Mouse (Mus musculus) kidney, embryonic 14.5 days (tissue): ENCODE results near the gene Myo1d. TPM values are rescaled to one million over a fixed set of nuclear protein-coding genes. Genes with fewer than 3 reads are reported as not detected.

Experiments
- ATAC-seq: fragments of 200-750 bp; cut with Nextera tagmentation; 2 replicates; pipeline ENCODE4 v1.8.0; 2017; ENCODE audit warnings: moderate number of reproducible peaks, mild to moderate bottlenecking, moderate TSS enrichment, moderate library complexity; ENCODE audit not compliant: low FRiP score, low TSS enrichment
- H3K27ac ChIP-seq: fragments of 300-500 bp; sonication (generic); 2 replicates; pipeline ENCODE4 v1.5.1; 2014; ENCODE audit warnings: low read depth, mild to moderate bottlenecking, low read length, moderate library complexity, mixed read lengths
- H3K27me3 ChIP-seq: fragments of 300-500 bp; sonication (generic); 2 replicates; pipeline ENCODE4 v1.6.1; 2014; ENCODE audit warnings: mild to moderate bottlenecking, low read length; ENCODE audit not compliant: control insufficient read depth, insufficient read depth
- H3K36me3 ChIP-seq: fragments of 300-500 bp; sonication (generic); 2 replicates; pipeline ENCODE4 v1.6.1; 2014; ENCODE audit warnings: low read length, mixed read lengths; ENCODE audit not compliant: control insufficient read depth, insufficient read depth
- H3K4me1 ChIP-seq: fragments of 300-500 bp; sonication (generic); 2 replicates; pipeline ENCODE4 v1.6.1; 2014; ENCODE audit warnings: low read length, mixed read lengths; ENCODE audit not compliant: control insufficient read depth, insufficient read depth
- H3K4me2 ChIP-seq: fragments of 300-500 bp; sonication (generic); replicated peaks from 2 replicates; pipeline ENCODE4 v1.6.1; 2014; ENCODE audit warnings: low read depth, mild to moderate bottlenecking, low read length
- H3K4me3 ChIP-seq: fragments of 300-500 bp; sonication (generic); 2 replicates; pipeline ENCODE4 v1.5.1; 2014; ENCODE audit warnings: mild to moderate bottlenecking, low read length
- H3K9ac ChIP-seq: fragments of 300-500 bp; sonication (generic); 2 replicates; pipeline ENCODE4 v1.6.1; 2014; ENCODE audit warnings: low read depth, mild to moderate bottlenecking, low read length, moderate library complexity
- H3K9me3 ChIP-seq: fragments of 300-500 bp; sonication (generic); 2 replicates; pipeline ENCODE4 v1.6.1; 2016; ENCODE audit warnings: low read length; ENCODE audit not compliant: control insufficient read depth
- WGBS: fragments of 180-500 bp; shearing (Covaris S2); extraction: QIAGEN DNeasy Blood & Tissue Kit; methylation state at CpG from one replicate; pipeline ENCODE4 v1.1.7; 2014; 5-methylcytosine and 5-hydroxymethylcytosine counted together
- polyA plus RNA-seq: library from polyadenylated mRNA; unstranded; fragments of >200 nt; fragmentation: Nextera tagmentation; extraction: Ambion mirVana; gene quantifications from 2 replicates; pipeline ENCODE4 v1.2.1, GENCODE M21; 2014

Myo1d gene
- polyA plus RNA-seq, 1 experiment from 2014 or later: 16.0 TPM

- WGBS: 36% methylated on average over 1 of the region's 1 CpGs
These were observed 60.8 kb downstream of the Myo1d start for GRCm38 (mm10) chr11:80719014-80719413.

DNA sequence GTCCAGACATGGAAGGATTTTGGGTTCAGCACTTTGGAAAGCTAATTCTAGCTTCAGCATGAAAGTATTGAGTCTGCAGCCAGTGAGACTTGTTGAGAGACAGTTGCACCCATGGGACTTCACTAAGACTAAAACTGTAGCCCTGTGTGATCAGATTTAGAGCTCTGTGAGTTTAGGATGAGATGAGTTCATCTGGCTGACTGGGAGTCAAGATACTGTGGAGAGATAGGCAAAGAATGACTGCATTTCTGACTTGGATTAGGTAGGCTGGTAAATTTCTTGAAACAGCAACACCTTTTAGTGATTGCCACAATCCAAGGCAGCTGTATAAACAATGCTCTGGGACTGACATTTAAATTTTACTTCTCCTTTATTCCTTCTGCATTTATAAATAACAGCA lies 61.8 kb downstream of the Myo1d start:
- Histone ChIP-seq H3K9me3 (no peaks in the 10 kb centered on the region), H3K27ac (no peak overlapping the region), H3K9ac (no peak overlapping the region), H3K4me3 (no peak overlapping the region), H3K36me3 (no peaks in the 10 kb centered on the region), H3K4me1 (no peaks in the 10 kb centered on the region), H3K4me2 (no peak overlapping the region), H3K27me3 (no peaks in the 10 kb centered on the region)
- no peak for ATAC-seq

More at GRCm38 (mm10) chr11:80719014-80719413, 60.8 kb downstream of the Myo1d start:
- H3K4me2 ChIP-seq: no peak overlapping the region
- H3K27ac ChIP-seq: no peak overlapping the region
- no peaks in the 10 kb centered on the region for H3K27me3 ChIP-seq
- no peak overlapping the region for H3K9ac ChIP-seq
- H3K36me3 ChIP-seq: no peaks in the 10 kb centered on the region
- no peak overlapping the region for H3K4me3 ChIP-seq
- no peaks in the 10 kb centered on the region for H3K9me3 ChIP-seq
- ATAC-seq: no peak
- H3K4me1 ChIP-seq: no peaks in the 10 kb centered on the region

- H3K27me3 ChIP-seq: no peaks in the 10 kb centered on the region
- no peak overlapping the region for H3K9ac ChIP-seq
- H3K9me3 ChIP-seq: no peaks in the 10 kb centered on the region
- no peak for ATAC-seq
- H3K4me3 ChIP-seq: no peak overlapping the region
- 78% methylated on average over 2 of the region's 2 CpGs for WGBS
- no peak overlapping the region for H3K4me2 ChIP-seq
- H3K4me1 ChIP-seq: no peaks in the 10 kb centered on the region
- H3K27ac ChIP-seq: no peak overlapping the region
- no peaks in the 10 kb centered on the region for H3K36me3 ChIP-seq
These were observed 64.7 kb downstream of the Myo1d start for GRCm38 (mm10) chr11:80715115-80715514.

GRCm38 (mm10) chr11:80713705-80714104 lies 66.1 kb downstream of the Myo1d start:
- no peaks in the 10 kb centered on the region for H3K27me3 ChIP-seq
- 62% methylated on average over 1 of the region's 1 CpGs for WGBS
- no peak overlapping the region for H3K9ac ChIP-seq
- H3K4me2 ChIP-seq: no peak overlapping the region
- no peak overlapping the region for H3K27ac ChIP-seq
- H3K4me3 ChIP-seq: no peak overlapping the region
- no peaks in the 10 kb centered on the region for H3K36me3 ChIP-seq
- no peak for ATAC-seq
- H3K9me3 ChIP-seq: no peaks in the 10 kb centered on the region
- no peaks in the 10 kb centered on the region for H3K4me1 ChIP-seq

- Histone ChIP-seq H3K27ac (no peak overlapping the region), H3K9ac (no peak overlapping the region), H3K36me3 (no peaks in the 10 kb centered on the region), H3K4me2 (no peak overlapping the region), H3K4me1 (no peaks in the 10 kb centered on the region), H3K4me3 (no peak overlapping the region), H3K27me3 (no peaks in the 10 kb centered on the region), H3K9me3 (no peaks in the 10 kb centered on the region)
- ATAC-seq: no peak
- 65% methylated on average over 3 of the region's 3 CpGs for WGBS
These were observed 67.6 kb downstream of the Myo1d start for GRCm38 (mm10) chr11:80712201-80712600.

- H3K9me3 ChIP-seq: no peaks in the 10 kb centered on the region
- no peak overlapping the region for H3K4me2 ChIP-seq
- WGBS: 80% methylated on average over 6 of the region's 6 CpGs
- H3K36me3 ChIP-seq: no peaks in the 10 kb centered on the region
- H3K27me3 ChIP-seq: no peaks in the 10 kb centered on the region
- H3K27ac ChIP-seq: no peak overlapping the region
- no peaks in the 10 kb centered on the region for H3K4me1 ChIP-seq
- no peak overlapping the region for H3K4me3 ChIP-seq
- ATAC-seq: no peak
- H3K9ac ChIP-seq: no peak overlapping the region
These were observed 68.5 kb downstream of the Myo1d start for GRCm38 (mm10) chr11:80711336-80711735.

DNA sequence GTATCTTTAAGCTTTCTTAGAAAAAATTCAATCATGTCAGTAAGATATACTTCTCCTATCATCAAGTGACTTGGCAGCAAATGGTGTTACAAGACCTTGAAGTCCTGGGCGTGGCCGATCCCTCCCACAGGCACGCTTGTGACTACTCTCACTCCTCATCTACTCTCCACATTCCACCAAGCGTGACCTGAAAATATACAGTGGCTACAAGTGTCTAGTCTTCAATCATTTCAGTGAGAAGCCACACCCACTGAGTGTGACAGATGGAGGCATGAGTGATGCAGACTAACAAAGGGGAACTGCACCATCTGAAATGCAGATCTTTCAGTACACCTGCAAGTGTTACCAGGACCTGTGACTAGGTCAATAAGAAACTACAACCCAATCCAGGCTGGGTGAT lies 79.2 kb downstream of the Myo1d start:
- 60% methylated on average over 4 of the region's 4 CpGs for WGBS
- Histone ChIP-seq H3K4me1 (no peaks in the 10 kb centered on the region), H3K4me2 (no peak overlapping the region), H3K9me3 (no peaks in the 10 kb centered on the region), H3K36me3 (no peaks in the 10 kb centered on the region), H3K27ac (no peak overlapping the region), H3K27me3 (no peaks in the 10 kb centered on the region), H3K9ac (no peak overlapping the region), H3K4me3 (no peak overlapping the region)
- ATAC-seq: no peak

GRCm38 (mm10) chr11:80698721-80699120 lies 81.1 kb downstream of the Myo1d start:
- Histone ChIP-seq H3K27me3 (no peaks in the 10 kb centered on the region), H3K4me2 (no peak overlapping the region), H3K27ac (no peak overlapping the region), H3K4me1 (no peaks in the 10 kb centered on the region), H3K4me3 (no peak overlapping the region), H3K9ac (no peak overlapping the region), H3K36me3 (no peaks in the 10 kb centered on the region), H3K9me3 (no peaks in the 10 kb centered on the region)
- 79% methylated on average over 3 of the region's 3 CpGs for WGBS
- no peak for ATAC-seq

DNA sequence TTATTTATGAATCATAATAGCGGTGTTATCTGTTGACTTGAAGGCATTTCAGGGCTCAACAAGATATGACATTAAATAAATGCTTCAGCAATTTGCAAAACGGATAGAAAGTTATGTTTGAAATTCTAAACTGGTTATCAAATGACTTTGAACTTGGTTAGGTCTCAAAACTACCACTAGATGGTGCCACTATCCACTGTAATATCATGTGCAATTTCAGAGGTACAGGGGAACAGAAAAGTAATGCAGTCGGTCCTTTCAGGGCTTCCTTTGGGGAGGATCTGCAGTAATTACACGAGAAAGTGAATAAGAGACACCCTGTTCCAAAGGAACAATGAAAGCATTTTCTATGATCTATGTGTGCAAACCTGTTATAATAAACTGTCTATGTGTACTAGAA lies 83.5 kb downstream of the Myo1d start:
- H3K4me2 ChIP-seq: no peak overlapping the region
- 9% methylated on average over 4 of the region's 4 CpGs for WGBS
- no peak overlapping the region for H3K27ac ChIP-seq
- no peak overlapping the region for H3K9ac ChIP-seq
- H3K36me3 ChIP-seq: no peaks in the 10 kb centered on the region
- no peaks in the 10 kb centered on the region for H3K4me1 ChIP-seq
- no peak for ATAC-seq
- H3K27me3 ChIP-seq: no peaks in the 10 kb centered on the region
- H3K9me3 ChIP-seq: no peaks in the 10 kb centered on the region
- H3K4me3 ChIP-seq: no peak overlapping the region

GRCm38 (mm10) chr11:80684603-80685002 lies 95.2 kb downstream of the Myo1d start:
- H3K4me2 ChIP-seq: no peak overlapping the region
- no peak overlapping the region for H3K9ac ChIP-seq
- no peaks in the 10 kb centered on the region for H3K27me3 ChIP-seq
- H3K4me3 ChIP-seq: no peak overlapping the region
- H3K4me1 ChIP-seq: no peaks in the 10 kb centered on the region
- no peak overlapping the region for H3K27ac ChIP-seq
- H3K36me3 ChIP-seq: no peaks in the 10 kb centered on the region
- ATAC-seq: no peak
- H3K9me3 ChIP-seq: no peaks in the 10 kb centered on the region
- WGBS: 91% methylated on average over 5 of the region's 5 CpGs
